Mouse (Mus musculus) thymus, postnatal 25 days (tissue): ENCODE measurements around the gene Kcnab1.

Source experiments
- DNase-seq: peaks from one replicate; pipeline ENCODE4 v3.0.0; 2022

The Kcnab1 gene

GRCm38 (mm10) chr3:65108945-65109921 is at the start of gene Kcnab1:
Kcnab1 (plus strand) TSS chr3:65109384.
- no peak for DNase-seq

- no peak for DNase-seq
Observed at GRCm38 (mm10) chr3:65088295-65088694, 20.9 kb upstream of the Kcnab1 start.

- DNase-seq: no peak
Observed at GRCm38 (mm10) chr3:65104117-65104516, 5.1 kb upstream of the Kcnab1 start.

- DNase-seq: no peak
Observed at GRCm38 (mm10) chr3:65110190-65110589, 1.0 kb downstream of the Kcnab1 start.

- no peak for DNase-seq
Observed at GRCm38 (mm10) chr3:65111176-65111575, 2.0 kb downstream of the Kcnab1 start.

GRCm38 (mm10) chr3:65115164-65115563 is 6.0 kb downstream of the Kcnab1 start:
- no peak for DNase-seq

- DNase-seq: no peak
Observed at GRCm38 (mm10) chr3:65116958-65117357, 7.8 kb downstream of the Kcnab1 start.

GRCm38 (mm10) chr3:65117365-65117764 is 8.2 kb downstream of the Kcnab1 start:
- no peak for DNase-seq

GRCm38 (mm10) chr3:65124975-65125374 is 15.8 kb downstream of the Kcnab1 start:
- DNase-seq: no peak

GRCm38 (mm10) chr3:65129625-65130024 is 20.4 kb downstream of the Kcnab1 start:
- no peak for DNase-seq

- no peak for DNase-seq
Observed at GRCm38 (mm10) chr3:65134931-65135330, 25.7 kb downstream of the Kcnab1 start.

- DNase-seq: no peak
Observed at GRCm38 (mm10) chr3:65136897-65137296, 27.7 kb downstream of the Kcnab1 start.

GRCm38 (mm10) chr3:65138739-65139138 is 29.6 kb downstream of the Kcnab1 start:
- no peak for DNase-seq

GRCm38 (mm10) chr3:65145152-65145551 is 36.0 kb downstream of the Kcnab1 start:
- DNase-seq: no peak

- no peak for DNase-seq
Observed at GRCm38 (mm10) chr3:65151808-65152207, 42.6 kb downstream of the Kcnab1 start.

GRCm38 (mm10) chr3:65172964-65173363 is 63.8 kb downstream of the Kcnab1 start:
- DNase-seq: no peak

- DNase-seq: no peak
Observed at GRCm38 (mm10) chr3:65174564-65174963, 65.4 kb downstream of the Kcnab1 start.

- no peak for DNase-seq
Observed at GRCm38 (mm10) chr3:65175819-65176218, 66.6 kb downstream of the Kcnab1 start.

GRCm38 (mm10) chr3:65176846-65177245 is 67.7 kb downstream of the Kcnab1 start:
- DNase-seq: no peak

- DNase-seq: no peak
Observed at GRCm38 (mm10) chr3:65187833-65188698, 78.9 kb downstream of the Kcnab1 start.

GRCm38 (mm10) chr3:65200611-65201010 is 91.4 kb downstream of the Kcnab1 start:
- no peak for DNase-seq

GRCm38 (mm10) chr3:65203361-65204117 is 94.4 kb downstream of the Kcnab1 start:
- DNase-seq: no peak
